Mouse (Mus musculus): Measurements from ENCODE around the gene Gm20425.

DNA sequence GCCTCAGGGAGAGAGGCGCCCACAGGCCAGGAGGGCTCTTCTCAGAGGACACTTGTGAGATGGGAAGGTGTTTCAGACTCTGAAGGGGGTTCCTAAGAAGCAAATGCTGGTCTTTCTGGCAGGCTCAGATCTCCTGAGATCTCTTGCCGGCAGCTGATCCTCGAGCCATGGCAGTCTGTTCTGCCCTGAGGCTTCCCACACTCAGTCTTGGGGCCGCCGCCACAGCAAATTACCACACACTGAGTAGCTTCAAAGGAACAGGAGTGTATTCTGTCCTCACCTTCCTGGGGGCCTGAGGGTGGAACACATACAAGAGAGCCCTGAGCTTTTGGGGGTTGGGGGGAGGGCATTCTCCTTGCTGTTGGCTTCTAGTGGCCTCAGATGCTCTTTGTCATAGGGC is 84.8 kb downstream of the Gm20425 start:
- TF ChIP-seq CTCF (IDR thresholded peaks at IDR 0.05; ENCODE audit: extremely low read depth, insufficient read length, insufficient replicate concordance, low read depth, low read length) (no peak), POLR2A (IDR thresholded peaks at IDR 0.05; ENCODE audit: low read depth, low read length) (no peak)
